Mouse (Mus musculus) kidney, postnatal 25 days (tissue): ENCODE measurements at regions not wholly inside any gene's neighbourhood (a gene's known extent, or its start where the extent isn't known, plus 50 kb on each side); places are given as distances from the start of the nearest gene placed in this dataset.

Experiments
- DNase-seq, 2 experiments: peaks; one replicate each; pipeline ENCODE4 v3.0.0; 2021; ENCODE audit warnings: mixed read lengths in 2 of 2

DNA sequence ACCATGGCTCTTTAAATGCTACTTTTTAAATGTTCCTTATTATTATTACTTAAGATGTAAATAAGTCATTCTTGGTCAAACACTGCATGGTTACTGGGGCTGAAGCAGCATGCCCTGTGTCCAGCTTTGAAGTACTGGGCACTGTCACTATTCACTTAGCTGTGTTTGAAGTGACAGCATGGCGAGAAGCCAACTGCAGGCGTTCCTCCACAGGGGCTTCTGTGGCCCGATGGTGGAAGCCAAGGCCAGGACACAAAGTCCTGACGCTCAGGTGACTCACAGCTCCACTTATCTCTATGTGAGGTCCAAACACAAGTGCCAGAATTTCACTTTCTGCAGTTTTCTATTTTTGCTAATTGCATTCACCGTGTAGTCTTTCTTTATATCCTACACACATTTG is 65.3 kb downstream of the Cdca7 start:
- no peak for DNase-seq

DNA sequence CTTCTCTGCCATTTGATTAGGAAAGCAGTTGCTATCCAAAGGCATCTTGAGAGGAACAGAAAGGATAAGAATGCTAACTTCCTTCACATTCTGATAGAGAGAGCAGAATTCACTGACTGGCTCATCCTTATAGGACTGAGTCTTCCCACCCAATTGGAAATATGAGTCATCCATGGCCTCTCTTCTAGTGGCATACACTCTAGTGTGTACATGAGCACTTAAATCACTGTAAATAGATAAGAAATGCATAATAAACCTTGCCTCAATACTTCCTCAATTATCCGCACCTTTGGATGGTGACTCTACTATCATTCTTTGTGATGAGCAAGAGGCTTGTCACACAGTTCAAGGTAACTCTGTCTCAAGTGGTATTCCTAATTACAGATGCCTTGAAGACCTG is 69.5 kb downstream of the Cdca7 start:
- no peak for DNase-seq

DNA sequence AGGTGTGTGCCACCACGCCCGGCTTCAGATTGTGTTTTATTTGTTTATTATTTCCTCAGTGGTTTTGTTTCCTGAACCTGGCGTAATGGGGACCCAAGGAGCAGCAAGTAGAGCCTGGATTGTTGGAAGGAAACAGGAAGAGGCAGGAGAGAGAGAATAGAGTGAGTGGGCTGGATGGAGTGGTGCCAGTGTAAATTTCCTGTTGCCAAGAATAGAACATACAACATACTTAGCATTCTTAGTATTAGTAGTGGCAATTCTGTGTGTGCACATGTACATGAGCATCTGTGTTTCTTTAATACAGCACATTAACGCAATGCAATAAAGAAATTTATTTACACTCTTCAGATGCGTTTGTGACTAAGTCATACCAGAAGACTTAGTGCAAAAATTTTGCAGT is 70.5 kb downstream of the Cdca7 start:
- peak in 1 of 2 experiments; percentile 50 for DNase-seq

DNA sequence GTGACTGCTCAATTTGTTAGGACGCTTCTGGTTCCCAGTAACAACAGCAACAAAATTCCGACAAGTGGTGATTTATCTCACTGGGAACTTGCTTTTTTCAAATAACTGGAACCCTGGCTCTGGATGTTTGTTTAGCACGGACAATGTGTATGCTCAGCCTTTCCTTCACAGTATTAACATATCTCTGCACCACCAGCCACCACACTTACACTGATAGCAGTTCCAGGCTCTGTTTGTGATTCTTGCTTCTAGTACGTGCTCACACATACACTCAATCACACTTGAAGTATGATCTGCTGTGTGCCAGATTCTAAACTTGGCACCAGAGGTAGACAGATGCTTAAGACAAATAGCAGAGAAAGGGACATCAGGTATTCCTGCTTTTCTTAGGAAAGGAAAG is 71.0 kb downstream of the Cdca7 start:
- DNase-seq, result no peak

DNA sequence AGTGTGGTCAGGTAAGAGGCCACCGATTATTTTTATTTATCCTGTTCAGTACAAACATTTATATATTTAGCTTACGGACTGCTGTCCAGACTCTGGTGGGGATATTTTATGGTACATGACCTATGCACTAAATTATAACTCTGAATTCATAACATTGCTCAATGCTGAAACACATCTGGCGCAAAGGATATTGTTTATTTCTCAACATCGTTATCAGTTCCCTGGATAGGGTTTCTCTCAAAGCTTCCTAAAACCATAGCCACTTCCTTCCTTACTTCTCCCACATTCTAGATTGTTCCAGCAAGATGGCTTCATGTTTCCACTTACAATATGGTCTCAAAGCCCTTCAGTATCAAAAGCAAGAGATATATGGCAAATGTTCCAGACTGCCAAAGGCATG is 75.3 kb downstream of the Cdca7 start:
- DNase-seq, result no peak

DNA sequence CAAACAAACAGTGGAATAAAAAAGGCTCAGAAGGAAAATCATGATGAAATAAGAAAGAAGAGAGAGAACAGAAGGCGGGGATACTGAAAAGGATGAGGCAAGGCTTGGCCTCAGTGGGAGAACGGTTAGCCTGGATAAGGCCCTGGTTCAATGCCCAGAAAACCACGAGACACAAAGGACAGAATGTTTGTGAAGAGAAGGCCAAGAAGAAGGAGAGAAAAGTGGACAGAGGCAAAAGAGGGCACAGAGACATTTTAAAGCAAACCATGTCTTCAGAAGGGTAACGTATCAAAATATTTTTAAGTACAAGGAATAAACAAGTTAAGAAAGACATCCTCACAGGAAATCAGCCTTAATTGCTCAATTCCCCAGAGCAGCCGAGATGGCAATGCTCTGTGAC is 78.6 kb downstream of the Cdca7 start:
- DNase-seq, result peak in 1 of 2 experiments; percentile 47

DNA sequence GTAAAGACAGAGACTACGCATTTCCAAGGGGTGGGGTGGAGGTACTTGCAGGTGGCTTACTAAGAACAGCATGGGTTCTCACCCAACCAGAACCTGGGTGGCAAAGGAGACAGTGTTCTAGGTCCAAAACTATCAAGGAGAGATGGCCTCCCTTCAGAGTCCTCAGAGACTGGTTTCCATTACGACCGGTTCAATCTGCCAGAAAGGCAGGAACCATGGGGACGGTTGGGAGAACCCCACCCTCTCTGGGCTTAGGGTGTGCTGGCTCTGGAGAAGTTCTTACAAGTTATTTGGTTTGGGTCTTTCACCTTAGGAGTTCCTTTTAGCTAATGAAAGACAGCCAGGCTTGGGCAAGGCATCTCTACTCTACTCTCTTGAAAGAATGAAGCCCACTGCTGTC is 79.2 kb downstream of the Cdca7 start:
- no peak for DNase-seq

DNA sequence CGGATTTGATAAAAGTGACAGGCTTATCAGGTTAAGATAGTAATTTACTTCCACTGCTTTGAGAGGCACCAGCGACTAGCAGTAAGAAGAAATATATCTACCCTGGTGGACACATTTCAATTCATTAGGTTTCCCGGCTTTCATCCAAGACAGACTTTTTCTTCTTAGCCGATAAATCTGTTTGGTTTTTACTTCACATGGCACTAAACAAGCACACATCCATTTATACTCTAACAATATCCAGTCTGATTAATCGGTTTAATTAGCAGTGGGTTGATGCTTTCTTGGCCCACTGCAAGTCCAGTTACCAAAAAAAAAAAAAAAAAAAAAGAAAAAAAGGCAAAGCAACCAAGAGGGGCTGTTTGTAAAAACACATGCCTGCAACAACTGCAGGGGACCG is 79.6 kb downstream of the Cdca7 start:
- no peak for DNase-seq

DNA sequence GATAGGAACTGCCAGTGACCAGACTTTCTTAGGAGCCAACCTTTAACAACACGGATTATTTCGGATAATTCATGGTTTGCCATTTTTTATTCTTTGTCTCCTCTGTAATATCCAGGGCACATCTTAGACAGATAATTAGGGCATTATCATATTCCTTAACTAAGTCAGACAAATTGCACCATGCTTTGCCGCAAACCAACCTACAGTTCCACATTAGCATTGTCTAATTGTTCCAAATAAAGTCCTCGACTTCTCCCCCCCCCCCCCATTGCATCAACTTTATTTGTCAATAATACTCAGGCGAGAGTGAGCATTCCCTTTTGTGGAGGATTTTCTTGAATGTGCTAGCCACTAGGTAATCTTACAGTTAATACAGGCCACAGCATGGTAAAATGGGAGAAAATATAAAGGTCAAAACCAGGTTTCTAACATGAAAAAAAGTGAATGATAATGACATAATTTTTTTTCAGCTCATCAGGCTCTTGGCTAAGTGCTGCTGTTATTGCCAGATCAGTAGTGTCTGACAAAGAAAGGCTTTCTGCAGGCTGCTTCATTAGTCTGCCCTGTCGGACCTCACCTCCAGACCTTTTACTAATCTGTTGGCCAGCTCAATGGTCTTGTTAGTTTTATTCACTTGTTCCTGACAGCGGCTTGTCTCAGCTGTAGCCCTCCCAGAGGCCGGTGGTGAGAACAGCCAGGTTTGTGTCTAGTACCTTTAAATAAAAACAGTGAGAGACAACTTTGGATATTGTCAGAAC is 80.3 kb downstream of the Cdca7 start:
- DNase-seq, result no peak

DNA sequence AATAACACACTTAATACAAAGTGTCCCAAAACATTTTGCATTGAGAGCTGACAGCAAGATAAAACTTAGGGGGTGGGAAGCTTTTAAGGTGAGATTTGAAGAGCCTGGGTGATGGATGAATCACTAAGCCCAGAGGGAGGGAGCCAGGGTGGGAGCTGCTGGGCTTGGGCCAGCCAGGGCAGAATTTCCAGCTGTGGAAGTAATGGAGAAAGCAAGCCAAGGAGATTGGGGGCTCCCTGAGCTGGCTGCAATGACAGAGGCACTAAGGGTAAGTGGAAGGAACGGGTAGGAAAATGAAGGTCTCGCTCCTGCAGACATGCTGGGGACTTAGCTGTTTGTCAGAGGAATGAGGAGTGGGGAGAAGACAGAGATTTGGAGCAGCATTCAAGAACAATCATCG is 81.2 kb downstream of the Cdca7 start:
- no peak for DNase-seq

DNA sequence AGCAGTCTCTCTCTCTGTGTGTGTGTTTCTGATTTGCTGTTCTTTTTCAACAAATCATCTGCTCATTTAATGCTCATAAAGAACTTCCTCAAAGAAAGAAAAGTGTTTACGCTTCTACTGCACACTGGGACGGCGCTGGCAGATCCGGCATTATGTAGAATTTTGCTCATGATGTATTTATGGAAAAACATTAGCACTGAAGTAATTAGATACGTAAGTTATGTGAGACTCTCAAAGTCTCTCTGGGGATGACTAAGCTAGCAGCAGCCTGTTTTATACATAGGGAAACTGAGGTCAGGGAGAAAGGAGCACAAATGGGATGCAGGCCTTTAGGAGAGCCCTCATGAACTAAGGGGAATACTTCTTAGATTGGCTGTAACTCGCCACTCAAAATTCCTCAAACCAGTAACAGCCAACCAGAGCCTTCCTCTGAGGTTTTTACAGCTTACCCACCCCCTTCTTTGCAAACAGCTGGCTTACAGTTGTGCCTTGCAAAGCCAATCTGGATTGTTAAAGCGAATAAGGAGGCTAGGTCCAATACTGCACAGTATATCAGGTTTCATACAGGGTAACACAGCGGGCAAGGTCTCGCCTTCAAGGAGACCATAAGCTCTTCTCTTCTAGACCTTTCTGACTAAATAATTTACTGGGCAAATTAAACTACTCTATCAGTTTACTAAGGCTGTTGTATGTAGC is 81.8 kb downstream of the Cdca7 start:
- no peak for DNase-seq

DNA sequence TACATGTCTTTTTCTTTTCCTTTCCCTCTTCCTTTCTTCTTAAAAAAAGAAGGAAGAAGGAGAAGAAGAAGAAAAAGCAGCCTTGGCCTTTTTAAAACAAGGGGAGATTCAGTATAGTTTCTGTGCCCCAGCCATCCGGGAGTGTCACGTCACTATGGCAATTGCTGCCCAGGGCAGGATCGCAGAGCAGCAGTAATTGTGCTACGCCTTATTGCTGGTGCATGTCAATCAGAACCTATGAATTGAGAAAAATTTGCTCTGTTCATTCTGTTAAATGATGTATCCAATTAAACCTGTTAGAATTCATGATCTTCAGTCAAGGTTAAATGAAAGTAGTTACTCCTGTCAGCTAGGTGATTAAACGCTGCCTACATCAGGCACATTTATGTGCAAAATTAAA is 85.4 kb downstream of the Cdca7 start:
- DNase-seq, result no peak

DNA sequence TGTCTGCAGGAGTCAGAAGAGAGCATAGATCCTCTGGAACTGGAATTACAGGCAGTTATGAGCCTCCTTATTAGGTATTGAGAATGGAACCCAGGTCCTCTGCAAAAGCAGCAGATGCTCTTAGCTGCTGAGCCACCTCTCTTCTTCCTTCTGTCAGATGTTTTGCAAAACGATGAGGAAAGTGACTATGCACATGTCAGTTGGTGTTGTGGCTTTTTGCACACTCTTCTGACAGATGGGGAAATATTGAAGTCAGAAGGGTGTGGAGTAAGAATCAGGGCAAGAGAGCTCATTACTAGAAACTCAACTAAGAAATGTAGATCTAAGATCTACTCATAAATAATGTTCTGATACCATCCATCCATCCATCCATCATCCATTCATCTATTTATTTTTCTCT is 102.4 kb downstream of the Cdca7 start:
- no peak for DNase-seq

DNA sequence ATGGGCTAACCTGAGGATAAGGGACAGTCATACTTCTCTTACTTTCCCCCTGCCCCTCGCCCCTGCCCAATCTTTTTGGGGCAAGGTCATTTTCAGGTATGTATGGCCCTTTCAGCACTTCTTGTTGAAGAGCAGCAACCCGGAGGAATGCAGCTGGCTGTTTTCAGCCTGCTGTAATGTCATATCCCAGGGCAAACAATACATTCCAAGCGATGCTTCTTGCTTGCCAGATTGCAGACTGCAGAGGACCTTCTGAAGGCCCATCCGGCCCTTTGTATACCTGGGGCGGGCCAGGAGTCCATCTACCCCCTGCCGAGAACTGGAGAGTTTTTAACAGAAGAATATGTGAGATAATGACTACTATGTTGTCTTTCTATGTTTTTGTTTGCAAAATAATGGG is 105.2 kb downstream of the Cdca7 start:
- no peak for DNase-seq

DNA sequence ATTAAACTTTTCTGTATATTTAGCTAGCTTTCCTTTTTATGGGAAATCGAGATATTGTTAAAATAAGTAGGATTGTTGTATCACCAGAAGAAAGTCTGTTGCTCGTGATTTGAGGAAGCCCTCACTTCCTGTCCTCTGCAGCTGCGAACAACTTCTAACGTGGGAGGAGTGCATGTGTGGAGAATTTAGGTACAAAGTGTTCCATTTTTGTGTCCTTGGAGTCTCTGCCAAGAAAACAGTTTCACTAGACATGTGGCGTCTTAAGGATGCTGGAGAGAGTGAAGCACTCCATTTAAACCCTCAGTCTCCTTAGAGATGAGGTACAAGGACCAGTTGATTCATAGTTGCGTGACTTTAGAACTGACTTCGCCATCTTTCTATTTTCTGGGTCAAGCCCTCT is 112.9 kb downstream of the Cdca7 start:
- no peak for DNase-seq

DNA sequence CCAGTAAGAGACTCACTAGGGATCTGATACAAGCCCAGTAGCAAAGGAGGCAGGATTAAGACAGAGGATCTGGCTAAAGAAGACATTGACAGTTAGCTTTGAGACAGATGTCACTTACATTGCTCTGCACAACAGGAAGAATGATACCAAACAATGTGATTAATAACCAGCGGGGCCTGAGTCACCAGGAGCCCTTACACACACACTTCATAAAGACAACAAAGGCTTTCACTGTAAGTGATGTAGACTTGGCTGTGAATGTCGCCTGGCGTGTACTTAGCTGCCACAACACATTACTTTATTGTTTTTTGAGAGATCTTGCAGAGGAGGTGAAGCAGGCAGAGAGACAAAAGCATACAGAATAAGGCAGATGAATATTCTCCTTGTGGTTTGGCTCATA is 116.1 kb downstream of the Cdca7 start:
- DNase-seq, result no peak

DNA sequence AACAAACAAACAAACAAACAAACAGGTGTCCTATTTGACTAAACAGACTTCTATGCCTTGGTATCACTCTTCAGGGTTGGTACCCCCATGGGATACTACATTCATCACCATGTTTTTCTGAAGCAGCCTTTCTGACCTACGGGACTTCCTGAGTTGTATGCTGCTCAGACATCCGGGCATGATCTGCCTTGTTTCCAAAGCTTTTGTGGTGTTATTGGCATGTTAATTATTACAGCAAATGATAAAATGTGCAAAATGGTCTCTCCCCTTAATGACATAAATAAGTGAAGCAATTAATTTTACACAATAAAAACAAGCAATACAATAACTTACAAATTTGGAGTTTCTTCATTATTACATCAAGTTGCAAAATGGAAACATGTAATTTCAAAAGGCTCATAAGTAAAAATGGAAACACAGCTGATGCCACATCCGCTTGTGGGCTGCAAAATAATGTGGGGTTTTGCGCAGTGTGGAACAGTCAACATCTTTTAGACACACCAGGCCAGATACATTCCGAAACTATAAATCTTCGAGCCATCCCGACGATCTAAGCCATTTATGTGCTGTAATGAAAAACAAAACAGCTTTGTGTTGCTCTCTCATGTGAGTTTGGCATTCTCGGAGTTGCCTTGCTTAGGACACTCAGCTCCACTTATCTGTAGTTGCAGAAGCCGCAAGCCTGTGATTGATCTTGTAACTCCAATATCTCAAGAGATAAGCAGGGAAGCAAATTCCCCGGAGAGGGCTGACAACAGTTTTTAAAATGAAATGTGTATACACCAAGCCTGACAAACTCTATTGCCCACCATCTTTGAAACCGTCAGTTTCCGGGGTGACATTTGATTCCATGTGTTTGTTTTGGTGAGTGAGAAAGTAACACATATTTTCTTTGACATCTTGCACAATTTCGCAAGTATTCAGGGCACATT is 121.3 kb downstream of the Cdca7 start:
- DNase-seq, result no peak

DNA sequence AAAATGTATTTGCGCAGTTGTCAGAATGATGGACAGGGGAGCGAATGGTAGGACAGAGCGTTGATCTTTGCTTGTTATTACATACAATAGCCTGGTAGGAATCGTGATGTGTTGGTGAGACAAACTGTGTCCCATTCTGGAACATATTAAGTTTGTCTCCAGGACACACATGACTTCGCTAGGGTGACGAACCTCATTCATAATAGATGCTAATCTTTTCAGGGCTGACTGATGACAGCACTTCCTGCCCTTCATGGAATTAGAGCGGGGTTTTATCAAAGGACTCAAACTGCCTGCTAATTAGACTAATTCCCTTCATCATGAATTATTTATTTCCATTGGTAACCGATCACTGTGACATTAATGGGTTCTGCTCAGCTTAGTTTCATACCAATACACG is 122.0 kb downstream of the Cdca7 start:
- no peak for DNase-seq

DNA sequence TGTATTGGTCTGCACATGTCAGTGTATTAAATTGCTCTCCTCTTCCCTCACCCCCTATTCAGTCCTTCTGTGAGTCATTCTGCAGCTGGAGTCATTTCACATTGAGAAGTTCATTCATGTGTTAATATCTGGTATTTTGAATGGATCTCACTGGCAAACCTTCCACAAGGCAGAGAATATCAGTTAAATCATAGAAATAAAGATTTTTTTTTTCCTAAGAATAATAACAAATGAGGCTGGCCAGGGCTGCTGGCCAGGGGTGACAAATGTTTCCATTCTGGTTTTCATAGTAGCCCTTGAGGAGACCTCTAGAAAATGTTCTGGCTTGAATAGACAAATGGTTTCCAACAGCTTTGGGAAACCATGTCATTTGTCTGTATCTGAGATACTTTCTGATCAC is 124.8 kb downstream of the Cdca7 start:
- no peak for DNase-seq

DNA sequence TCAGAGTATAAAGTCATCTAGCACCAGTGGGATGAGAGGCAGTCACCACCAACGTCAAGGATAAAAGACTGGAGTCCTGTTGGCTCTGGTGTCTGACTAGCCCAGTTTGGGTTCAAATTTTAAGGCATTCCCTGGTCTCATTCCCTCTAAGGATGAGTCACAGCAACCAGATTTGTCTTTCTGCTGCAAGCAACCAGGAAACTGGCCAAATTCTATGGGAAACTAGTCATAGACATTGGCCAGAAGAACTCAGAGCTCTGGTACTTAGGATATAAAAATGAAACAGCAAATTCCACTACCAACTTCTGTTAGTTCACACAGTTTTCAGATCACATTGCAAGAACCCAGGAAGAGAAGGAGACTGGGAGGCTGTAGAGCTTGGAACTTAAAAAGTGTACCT is 126.2 kb downstream of the Cdca7 start:
- DNase-seq, result no peak

DNA sequence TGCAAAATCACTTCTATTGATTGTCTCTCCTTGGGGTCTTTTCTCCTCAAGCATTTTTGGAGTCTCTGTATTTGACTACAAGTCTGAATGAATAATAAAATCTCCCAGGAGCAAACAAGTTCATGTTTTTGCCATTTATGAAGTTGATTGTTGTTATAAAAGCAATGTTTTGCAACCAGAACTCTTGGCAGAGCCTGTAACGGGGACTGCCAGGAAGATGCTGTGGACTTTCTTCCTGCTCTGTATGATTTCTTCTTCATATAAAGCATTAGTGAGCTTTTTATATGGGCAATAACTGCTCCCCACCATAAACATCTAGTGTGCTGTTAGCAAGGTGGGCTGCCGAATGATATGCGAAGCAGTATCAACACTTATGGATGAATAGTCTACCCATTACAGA is 136.3 kb downstream of the Cdca7 start:
- no peak for DNase-seq

DNA sequence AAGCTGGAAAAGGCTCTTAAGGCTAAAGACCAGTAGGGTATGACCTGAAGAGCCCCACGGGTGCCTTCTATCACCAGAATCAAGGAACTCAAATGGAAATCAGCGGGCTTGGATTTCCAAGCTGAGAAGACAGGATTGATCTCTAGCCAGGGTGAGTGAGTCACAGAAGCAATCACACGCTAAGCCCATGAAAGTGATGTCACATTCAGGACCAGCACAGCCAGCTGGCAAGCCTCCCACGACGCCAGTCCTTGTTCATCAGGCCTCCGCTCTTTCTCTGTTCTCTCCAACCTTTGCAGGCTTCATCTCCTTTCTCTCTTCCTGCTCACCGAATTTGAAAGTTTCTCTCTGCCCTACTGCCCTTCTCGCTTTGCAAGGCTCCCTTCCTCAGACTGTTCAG is 138.3 kb downstream of the Cdca7 start:
- no peak for DNase-seq

DNA sequence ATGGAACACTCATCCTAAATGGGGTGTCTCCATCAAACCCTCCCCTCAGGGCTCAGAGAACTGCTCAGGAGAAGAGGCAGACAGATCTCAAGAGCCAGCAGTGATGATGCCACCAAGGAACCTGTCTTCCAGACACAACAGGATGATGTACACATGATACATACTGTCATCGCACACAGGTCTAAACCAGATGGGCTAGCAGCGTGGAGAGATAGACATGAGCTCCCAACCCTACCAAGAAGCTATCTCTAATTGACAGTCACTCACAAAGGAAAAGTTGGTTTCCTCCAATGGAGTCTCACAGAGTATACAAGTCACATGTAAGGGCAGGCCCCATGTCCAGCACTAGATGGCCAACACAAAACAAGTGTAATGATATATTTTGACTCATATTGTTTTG is 139.9 kb downstream of the Cdca7 start:
- DNase-seq, result no peak

DNA sequence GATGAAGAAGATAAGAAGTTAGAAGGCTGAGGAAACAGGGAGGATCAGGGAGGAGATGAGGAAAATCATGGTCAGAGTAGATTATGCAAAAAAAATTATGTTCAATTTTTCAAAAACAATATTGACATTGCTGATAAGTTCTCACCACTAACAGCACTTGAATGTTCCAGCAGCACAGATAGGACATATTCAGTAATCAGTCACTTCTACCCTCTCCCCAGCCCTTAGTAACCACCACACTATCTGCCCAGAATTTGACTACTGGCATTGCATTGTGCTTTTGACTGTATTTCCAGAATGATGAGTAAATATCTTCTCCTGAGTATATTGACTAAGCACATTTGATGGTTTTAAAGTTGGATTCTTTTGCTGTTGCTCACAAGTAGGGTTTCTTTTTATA is 140.5 kb downstream of the Cdca7 start:
- no peak for DNase-seq
